Mouse (Mus musculus) cerebellum, postnatal 4 days (tissue): ENCODE measurements around the gene Kifc5b.
"Not testable (repeated sequence)": the region's sequence is repeated elsewhere in the genome, so short reads cannot be mapped to it uniquely, and the experiment has no call there.

ENCODE experiments used
- DNase-seq, 2 experiments: peaks; one replicate each; pipeline ENCODE4 v3.0.0; 2022; ENCODE audit warnings: low spot score in 2 of 2, mixed read lengths in 1 of 2

The Kifc5b gene

GRCm38 (mm10) chr17:26971247-26971905 is 54.5 kb downstream of the Kifc5b start:
- DNase-seq = no peak

GRCm38 (mm10) chr17:26972107-26972506 is 55.2 kb downstream of the Kifc5b start:
- no peak for DNase-seq

GRCm38 (mm10) chr17:26972703-26973574 is 56.0 kb downstream of the Kifc5b start, which contains the start of gene Zbtb9:
Gene Zbtb9, plus strand, starts transcription at chr17:26973167.
- peak; percentile 91 to 95 for DNase-seq

GRCm38 (mm10) chr17:26974547-26974946 is 57.7 kb downstream of the Kifc5b start:
- no peak for DNase-seq

GRCm38 (mm10) chr17:26975415-26975814 is 58.5 kb downstream of the Kifc5b start:
- DNase-seq = no peak

GRCm38 (mm10) chr17:26977354-26977753 is 60.5 kb downstream of the Kifc5b start:
- not testable (repeated sequence) for DNase-seq

- DNase-seq = no peak
Observed at GRCm38 (mm10) chr17:26979426-26979825, 62.5 kb downstream of the Kifc5b start.

GRCm38 (mm10) chr17:26981050-26981449 is 64.2 kb downstream of the Kifc5b start:
- DNase-seq = no peak
